Mouse (Mus musculus): ENCODE measurements around the gene Galm. TPM values are rescaled to one million over a fixed set of nuclear protein-coding genes. Genes with fewer than 3 reads are reported as not detected.

Gene Galm
- total and polyA plus RNA-seq, 2 experiments from 2014 or later: 1.9 to 2.4 TPM

GRCm38 (mm10) chr17:80234376-80234775, 107.1 kb downstream of the Galm start:
- H3K4me3 ChIP-seq (ENCODE audit: low read length): no peak overlapping the region
- H3K4me2 ChIP-seq (ENCODE audit: low read depth, low read length): no peak overlapping the region
- 81% methylated on average over 7 of the region's 7 CpGs for WGBS
- H3K4me1 ChIP-seq (ENCODE audit: insufficient read depth, low read length): no peaks in the 10 kb centered on the region
- TF ChIP-seq CTCF (IDR thresholded peaks at IDR 0.05; ENCODE audit: low read depth): no peak
- H3K27ac ChIP-seq: no peak overlapping the region
- peaks cover 14% of the 10 kb centered on the region for H3K36me3 ChIP-seq (ENCODE audit: insufficient read depth, low read length)
- no peaks in the 10 kb centered on the region for H3K9me3 ChIP-seq (ENCODE audit: low read length)
- no peak for ATAC-seq
- H3K9ac ChIP-seq (replicated peaks; ENCODE audit: low read length): no peak overlapping the region
- no peak for DNase-seq (ENCODE audit: low spot score)
- no peaks in the 10 kb centered on the region for H3K27me3 ChIP-seq (ENCODE audit: insufficient read depth, low read length)

Other genes starting within 250 kb of the Galm start
- 24.3 and 30.5 TPM in 2 replicates for gene Atl2, start 231.3 kb upstream of the Galm start, total RNA-seq (2014; rRNA removed)
- gene Atl2, start 231.3 kb upstream of the Galm start, polyA plus RNA-seq (2015; fragmentation: Nextera tagmentation; extraction: Ambion mirVana): 34.9 and 37.2 TPM in 2 replicates
- gene Hnrnpll, start 65.1 kb upstream of the Galm start, total RNA-seq (2014; rRNA removed): 41.8 and 52.7 TPM in 2 replicates
- 40.0 and 40.2 TPM in 2 replicates for gene Hnrnpll, start 65.1 kb upstream of the Galm start, polyA plus RNA-seq (2015; fragmentation: Nextera tagmentation; extraction: Ambion mirVana)
- 111 and 129 TPM in 2 replicates for gene Srsf7, start 79.8 kb downstream of the Galm start, total RNA-seq (2014; rRNA removed)
- gene Srsf7, start 79.8 kb downstream of the Galm start, polyA plus RNA-seq (2015; fragmentation: Nextera tagmentation; extraction: Ambion mirVana): 227 and 240 TPM in 2 replicates
- gene Ttc39d, start 80.0 kb downstream of the Galm start, total RNA-seq (2014; rRNA removed): not detected in 2 replicates
- 0.09 TPM in 1 of 2 replicates, not detected in the other for gene Ttc39d, start 80.0 kb downstream of the Galm start, polyA plus RNA-seq (2015; fragmentation: Nextera tagmentation; extraction: Ambion mirVana)
- gene Gemin6, start 97.0 kb downstream of the Galm start, total RNA-seq (2014; rRNA removed): 2.1 and 3.3 TPM in 2 replicates
- 17.9 and 19.1 TPM in 2 replicates for gene Gemin6, start 97.0 kb downstream of the Galm start, polyA plus RNA-seq (2015; fragmentation: Nextera tagmentation; extraction: Ambion mirVana)
- gene Morn2, start 162.7 kb downstream of the Galm start, total RNA-seq (2014; rRNA removed): 13.4 and 17.1 TPM in 2 replicates
- gene Morn2, start 162.7 kb downstream of the Galm start, polyA plus RNA-seq (2015; fragmentation: Nextera tagmentation; extraction: Ambion mirVana): 54.5 and 56.3 TPM in 2 replicates
- gene Dhx57, start 163.0 kb downstream of the Galm start, total RNA-seq (2014; rRNA removed): 51.2 and 54.3 TPM in 2 replicates
- 30.0 and 31.5 TPM in 2 replicates for gene Dhx57, start 163.0 kb downstream of the Galm start, polyA plus RNA-seq (2015; fragmentation: Nextera tagmentation; extraction: Ambion mirVana)
- 28.4 and 38.2 TPM in 2 replicates for gene Arhgef33, start 179.9 kb downstream of the Galm start, total RNA-seq (2014; rRNA removed)
- gene Arhgef33, start 179.9 kb downstream of the Galm start, polyA plus RNA-seq (2015; fragmentation: Nextera tagmentation; extraction: Ambion mirVana): 9.0 and 11.1 TPM in 2 replicates
- gene Gm10190, start 246.1 kb downstream of the Galm start, total RNA-seq (2014; rRNA removed): not detected in 2 replicates
- gene Gm10190, start 246.1 kb downstream of the Galm start, polyA plus RNA-seq (2015; fragmentation: Nextera tagmentation; extraction: Ambion mirVana): 3.4 and 4.7 TPM in 2 replicates

All from hindbrain, postnatal 0 days (tissue).